Mouse (Mus musculus): ENCODE results near the gene Olfr549. TPM values are rescaled to one million over a fixed set of nuclear protein-coding genes. Genes with fewer than 3 reads are reported as not detected.
A peak's percentile ranks its signal among the peaks of the same experiment; 100 is the strongest.

The Olfr549 gene
- polyA plus RNA-seq, 1 experiment from 2014 or later, result not detected

DNA sequence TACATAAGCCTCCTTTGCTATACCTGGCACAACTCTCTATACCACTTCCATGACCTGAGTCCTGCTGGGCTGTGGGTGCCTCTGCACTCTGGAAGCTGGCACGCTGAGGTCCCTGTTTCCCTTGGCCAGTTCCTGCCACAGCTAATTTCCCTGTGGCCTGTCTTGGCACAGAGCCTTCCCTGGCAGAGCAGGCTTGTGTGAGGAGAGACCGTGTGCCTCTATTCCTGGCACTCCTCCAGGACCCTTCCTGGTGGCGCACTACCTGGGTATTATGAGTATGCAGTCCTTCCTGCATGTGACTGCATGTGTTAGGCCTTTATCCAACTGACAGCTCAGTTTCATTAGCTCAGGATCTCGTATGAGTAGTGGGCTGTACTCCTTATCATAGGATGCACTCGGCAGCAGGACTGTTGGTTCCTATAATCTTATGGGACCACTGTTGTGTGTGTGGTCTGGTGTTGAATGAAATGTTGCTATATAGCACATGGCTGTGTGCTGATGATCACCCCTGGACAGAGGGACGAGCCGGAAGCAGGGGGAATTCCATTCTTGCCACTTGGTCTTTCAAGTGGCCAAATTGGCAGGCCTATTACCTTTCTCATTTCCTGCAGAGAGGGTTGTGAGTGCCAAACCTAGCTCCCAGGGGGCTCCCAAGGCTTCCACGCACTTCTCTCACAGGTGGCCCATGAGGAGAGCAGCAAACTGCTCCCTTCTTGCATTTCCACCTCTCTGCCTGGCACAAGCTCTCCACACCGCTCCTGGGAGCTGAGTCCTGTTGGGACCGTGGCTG lies 33.2 kb upstream of the Olfr549 start:
- ATAC-seq (ENCODE audit: low FRiP score) (no peak), DNase-seq (ENCODE audit: low spot score) (no peak)
- Histone ChIP-seq H3K36me3 (ENCODE audit: control insufficient read depth, insufficient read depth, low read length) (no peaks in the 10 kb centered on the region), H3K4me3 (ENCODE audit: low read depth, low read length) (no peak overlapping the region), H3K9ac (ENCODE audit: low read depth, low read length) (no peak overlapping the region), H3K4me2 (replicated peaks; ENCODE audit: low read depth, low read length) (no peak overlapping the region), H3K27me3 (ENCODE audit: control insufficient read depth, insufficient read depth, low read length) (0 out of 2 replicates have a peak, but pooled peaks cover 4% of the 10 kb centered on the region), H3K9me3 (ENCODE audit: control insufficient read depth, low read length) (no peaks in the 10 kb centered on the region), H3K4me1 (replicated peaks; ENCODE audit: control insufficient read depth, insufficient read depth, low read length) (no peaks in the 10 kb centered on the region), H3K27ac (ENCODE audit: low read depth, low read length) (no peak overlapping the region)
- WGBS, result 83% methylated on average over 10 of the region's 10 CpGs

GRCm38 (mm10) chr7:102517051-102517335 lies 32.7 kb upstream of the Olfr549 start:
- Histone ChIP-seq H3K27ac (ENCODE audit: low read depth, low read length) (no peak overlapping the region), H3K4me1 (replicated peaks; ENCODE audit: control insufficient read depth, insufficient read depth, low read length) (no peaks in the 10 kb centered on the region), H3K9ac (ENCODE audit: low read depth, low read length) (no peak overlapping the region), H3K9me3 (ENCODE audit: control insufficient read depth, low read length) (no peaks in the 10 kb centered on the region), H3K36me3 (ENCODE audit: control insufficient read depth, insufficient read depth, low read length) (no peaks in the 10 kb centered on the region), H3K4me3 (ENCODE audit: low read depth, low read length) (no peak overlapping the region), H3K4me2 (replicated peaks; ENCODE audit: low read depth, low read length) (no peak overlapping the region), H3K27me3 (ENCODE audit: control insufficient read depth, insufficient read depth, low read length) (0 out of 2 replicates have a peak, but pooled peaks cover 4% of the 10 kb centered on the region)
- DNase-seq (ENCODE audit: low spot score) (no peak), ATAC-seq (ENCODE audit: low FRiP score) (no peak)
- 86% methylated on average over 2 of the region's 2 CpGs for WGBS

DNA sequence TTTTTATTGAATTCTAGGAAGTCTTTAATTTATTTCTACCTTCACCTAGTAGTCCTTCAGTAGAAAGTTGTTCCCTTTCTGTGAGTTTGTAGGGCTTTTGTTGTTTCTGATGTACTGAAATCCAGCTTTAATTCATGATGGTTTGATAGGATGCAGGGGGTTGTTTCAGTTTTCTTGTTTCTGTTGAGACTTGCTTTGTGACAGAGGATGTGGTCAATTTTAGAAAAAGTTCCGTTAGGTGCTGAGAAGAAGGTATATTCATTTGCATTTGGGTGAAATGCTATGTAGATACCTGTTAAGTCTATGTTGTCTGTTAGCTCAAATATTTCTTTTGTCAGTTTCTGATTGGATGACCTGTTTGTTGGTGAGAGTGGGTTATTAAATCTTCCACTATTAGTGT lies 20.6 kb upstream of the Olfr549 start:
- Histone ChIP-seq H3K27ac (ENCODE audit: low read depth, low read length) (no peak overlapping the region), H3K4me3 (ENCODE audit: low read depth, low read length) (no peak overlapping the region), H3K27me3 (ENCODE audit: control insufficient read depth, insufficient read depth, low read length) (no peaks in the 10 kb centered on the region), H3K4me1 (replicated peaks; ENCODE audit: control insufficient read depth, insufficient read depth, low read length) (no peaks in the 10 kb centered on the region), H3K36me3 (ENCODE audit: control insufficient read depth, insufficient read depth, low read length) (no peaks in the 10 kb centered on the region), H3K4me2 (replicated peaks; ENCODE audit: low read depth, low read length) (no peak overlapping the region), H3K9ac (ENCODE audit: low read depth, low read length) (no peak overlapping the region), H3K9me3 (ENCODE audit: control insufficient read depth, low read length) (no peaks in the 10 kb centered on the region)
- ATAC-seq (ENCODE audit: low FRiP score) (no peak), DNase-seq (ENCODE audit: low spot score) (no peak)
- WGBS, result 95% methylated on average over 1 of the region's 1 CpGs

GRCm38 (mm10) chr7:102534449-102534848 lies 15.2 kb upstream of the Olfr549 start, which contains the start of gene Olfr547:
Olfr547 (plus strand) TSS chr7:102534749.
- H3K9ac ChIP-seq (ENCODE audit: low read depth, low read length), result no peak within 1 kb of the TSS
- H3K4me1 ChIP-seq (replicated peaks; ENCODE audit: control insufficient read depth, insufficient read depth, low read length), result no peaks in the 10 kb centered on the region
- no peak within 1 kb of the TSS for H3K4me3 ChIP-seq (ENCODE audit: low read depth, low read length)
- no peaks in the 10 kb centered on the region for H3K9me3 ChIP-seq (ENCODE audit: control insufficient read depth, low read length)
- H3K27me3 ChIP-seq (ENCODE audit: control insufficient read depth, insufficient read depth, low read length), result no peaks in the 10 kb centered on the region
- WGBS, result 76% methylated on average over 1 of the region's 1 CpGs
- H3K4me2 ChIP-seq (replicated peaks; ENCODE audit: low read depth, low read length), result no peak within 1 kb of the TSS
- H3K36me3 ChIP-seq (ENCODE audit: control insufficient read depth, insufficient read depth, low read length), result no peaks in the 10 kb centered on the region
- DNase-seq (ENCODE audit: low spot score) (no peak), ATAC-seq (ENCODE audit: low FRiP score) (no peak)
- no peak within 1 kb of the TSS for H3K27ac ChIP-seq (ENCODE audit: low read depth, low read length)

- Histone ChIP-seq H3K27me3 (ENCODE audit: control insufficient read depth, insufficient read depth, low read length) (no peaks in the 10 kb centered on the region), H3K9ac (ENCODE audit: low read depth, low read length) (no peak within 1 kb of the TSS), H3K4me2 (replicated peaks; ENCODE audit: low read depth, low read length) (no peak within 1 kb of the TSS), H3K4me3 (ENCODE audit: low read depth, low read length) (no peak within 1 kb of the TSS), H3K4me1 (replicated peaks; ENCODE audit: control insufficient read depth, insufficient read depth, low read length) (no peaks in the 10 kb centered on the region), H3K27ac (ENCODE audit: low read depth, low read length) (no peak within 1 kb of the TSS), H3K9me3 (ENCODE audit: control insufficient read depth, low read length) (no peaks in the 10 kb centered on the region), H3K36me3 (ENCODE audit: control insufficient read depth, insufficient read depth, low read length) (no peaks in the 10 kb centered on the region)
- WGBS, result 83% methylated on average over 2 of the region's 2 CpGs
- no peak for ATAC-seq (ENCODE audit: low FRiP score)
- DNase-seq (ENCODE audit: low spot score), result no peak
These were observed 9.1 kb upstream of the Olfr549 start, which contains the start of gene Olfr548-ps1 for GRCm38 (mm10) chr7:102540596-102540995. Olfr548-ps1 (plus strand) TSS chr7:102540896.

DNA sequence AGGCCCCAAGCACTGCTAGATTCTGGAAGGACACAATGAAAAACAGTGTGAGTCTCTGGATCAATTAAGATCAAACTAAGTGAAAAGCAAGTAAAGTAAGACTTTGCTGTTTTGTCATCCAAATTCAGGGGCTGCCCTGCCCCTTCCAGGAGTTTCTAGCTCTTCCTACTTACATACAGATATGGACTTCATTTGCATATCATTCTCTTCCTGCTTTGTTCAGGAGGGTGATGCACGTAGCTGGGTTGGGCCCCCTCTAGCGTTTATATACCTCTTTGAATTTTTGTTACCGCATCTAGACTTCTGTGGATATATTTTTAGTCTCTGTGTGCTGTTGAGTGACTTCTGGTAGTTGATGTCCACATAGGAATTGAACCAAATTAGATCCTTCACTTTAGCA lies 8.4 kb upstream of the Olfr549 start:
- DNase-seq (ENCODE audit: low spot score), result no peak
- Histone ChIP-seq H3K4me1 (replicated peaks; ENCODE audit: control insufficient read depth, insufficient read depth, low read length) (no peaks in the 10 kb centered on the region), H3K4me3 (ENCODE audit: low read depth, low read length) (no peak overlapping the region), H3K27ac (ENCODE audit: low read depth, low read length) (no peak overlapping the region), H3K9me3 (ENCODE audit: control insufficient read depth, low read length) (no peaks in the 10 kb centered on the region), H3K36me3 (ENCODE audit: control insufficient read depth, insufficient read depth, low read length) (no peaks in the 10 kb centered on the region), H3K4me2 (replicated peaks; ENCODE audit: low read depth, low read length) (no peak overlapping the region), H3K9ac (ENCODE audit: low read depth, low read length) (no peak overlapping the region), H3K27me3 (ENCODE audit: control insufficient read depth, insufficient read depth, low read length) (no peaks in the 10 kb centered on the region)
- WGBS, result 65% methylated on average over 3 of the region's 3 CpGs
- ATAC-seq (ENCODE audit: low FRiP score), result no peak

DNA sequence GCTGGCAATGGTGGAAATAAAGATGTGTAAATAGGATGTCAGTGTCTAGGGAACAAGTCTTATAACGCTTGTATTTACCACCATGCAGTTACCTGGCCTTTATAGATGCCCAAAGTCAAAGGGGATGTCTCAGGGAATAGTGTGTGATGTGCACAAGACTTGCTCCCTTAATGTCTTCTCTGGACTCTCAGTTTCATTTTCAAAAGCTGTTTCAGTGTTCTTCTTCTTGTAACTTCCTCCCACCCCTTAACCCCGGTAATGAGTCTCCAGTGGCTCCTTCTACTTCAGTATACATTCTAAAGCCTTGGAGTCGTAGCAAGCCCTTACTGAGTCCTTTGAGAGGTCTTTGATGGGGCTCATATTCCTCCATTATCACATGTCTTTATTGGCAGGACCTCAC lies 3.6 kb downstream of the Olfr549 start:
- no peaks in the 10 kb centered on the region for H3K4me1 ChIP-seq (replicated peaks; ENCODE audit: control insufficient read depth, insufficient read depth, low read length)
- no peaks in the 10 kb centered on the region for H3K27me3 ChIP-seq (ENCODE audit: control insufficient read depth, insufficient read depth, low read length)
- H3K9me3 ChIP-seq (ENCODE audit: control insufficient read depth, low read length), result no peaks in the 10 kb centered on the region
- WGBS, result 77% methylated on average over 3 of the region's 3 CpGs
- H3K27ac ChIP-seq (ENCODE audit: low read depth, low read length), result no peak overlapping the region
- no peak overlapping the region for H3K4me3 ChIP-seq (ENCODE audit: low read depth, low read length)
- no peak overlapping the region for H3K9ac ChIP-seq (ENCODE audit: low read depth, low read length)
- DNase-seq (ENCODE audit: low spot score), result no peak
- no peak for ATAC-seq (ENCODE audit: low FRiP score)
- no peak overlapping the region for H3K4me2 ChIP-seq (replicated peaks; ENCODE audit: low read depth, low read length)
- H3K36me3 ChIP-seq (ENCODE audit: control insufficient read depth, insufficient read depth, low read length), result no peaks in the 10 kb centered on the region

DNA sequence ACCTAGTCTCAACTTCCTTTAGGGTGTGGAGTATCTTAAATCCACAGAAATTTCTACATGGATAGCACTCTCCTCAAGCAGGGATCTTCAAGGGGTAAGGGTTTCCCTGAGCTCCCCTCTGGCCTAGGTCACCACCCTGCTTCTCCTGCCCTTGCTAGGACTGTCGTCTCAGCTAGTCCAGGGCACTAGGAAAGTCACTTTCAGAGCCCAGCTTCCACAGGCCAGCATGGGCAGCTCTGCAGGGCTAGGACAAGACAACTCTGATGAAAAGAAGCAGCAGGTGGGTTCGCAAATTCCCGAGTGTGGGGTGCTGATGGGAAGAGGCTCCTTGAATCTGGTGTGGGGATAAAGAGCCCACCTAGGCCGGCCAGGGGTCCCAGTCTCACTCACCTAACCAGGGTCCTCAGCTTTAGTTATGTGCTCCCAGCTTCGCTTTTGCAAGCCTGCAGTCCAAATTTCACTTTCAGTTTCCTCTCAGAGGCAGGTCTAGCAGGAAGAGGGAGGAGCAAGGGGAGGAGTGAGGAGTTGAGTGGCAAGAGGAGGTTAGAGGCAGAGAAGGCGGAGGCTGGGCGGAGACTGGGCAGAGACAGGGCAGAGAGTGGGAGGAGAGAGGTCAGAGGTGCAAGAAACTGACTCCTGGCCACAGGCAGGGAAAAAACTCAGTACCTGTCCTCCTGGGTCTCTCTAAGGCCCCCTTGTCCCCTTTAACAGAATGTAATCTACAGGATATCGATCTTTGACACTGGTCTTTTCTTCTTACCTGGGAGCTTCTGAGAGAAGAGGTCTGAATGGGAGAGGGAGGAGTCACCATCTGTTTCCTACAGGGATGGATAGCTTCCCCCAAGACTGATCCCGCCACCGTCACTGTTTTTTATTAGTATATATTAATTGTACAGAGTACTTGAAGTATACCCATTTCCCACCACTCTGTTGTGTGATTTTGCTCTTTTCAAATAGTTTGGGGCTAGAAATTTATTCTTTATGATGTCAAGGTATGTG lies 15.6 kb downstream of the Olfr549 start, which contains the start of gene Trim21:
Gene Trim21 (minus strand): TSS at position 488 of the 999 bp plus-strand sequence.
- H3K4me1 ChIP-seq (replicated peaks; ENCODE audit: control insufficient read depth, insufficient read depth, low read length), result no peaks in the 10 kb centered on the region
- DNase-seq (ENCODE audit: low spot score) (peak; percentile 56), ATAC-seq (ENCODE audit: low FRiP score) (peak; percentile 74; the same call in 1 of the 2 replicates)
- H3K27me3 ChIP-seq (ENCODE audit: control insufficient read depth, insufficient read depth, low read length), result no peaks in the 10 kb centered on the region
- 28% methylated on average over 10 of the region's 10 CpGs for WGBS
- peak within 1 kb of the TSS; percentile 25 for H3K4me3 ChIP-seq (ENCODE audit: low read depth, low read length)
- no peak within 1 kb of the TSS for H3K27ac ChIP-seq (ENCODE audit: low read depth, low read length)
- peak within 1 kb of the TSS; percentile 35 for H3K4me2 ChIP-seq (replicated peaks; ENCODE audit: low read depth, low read length)
- H3K9ac ChIP-seq (ENCODE audit: low read depth, low read length), result peak within 1 kb of the TSS; percentile 27; the same call in 1 of the 2 replicates
- H3K9me3 ChIP-seq (ENCODE audit: control insufficient read depth, low read length), result no peaks in the 10 kb centered on the region
- H3K36me3 ChIP-seq (ENCODE audit: control insufficient read depth, insufficient read depth, low read length), result no peaks in the 10 kb centered on the region

Data from hindbrain, embryonic 11.5 days (tissue).